Mouse (Mus musculus) forebrain, postnatal 0 days (tissue): Measurements from ENCODE around the gene Map3k6. TPM values are rescaled to one million over a fixed set of nuclear protein-coding genes. Genes with fewer than 3 reads are reported as not detected.

Source experiments
- ATAC-seq: fragments of 200-750 bp; cut with Nextera tagmentation; 2 replicates; pipeline ENCODE4 v1.8.0; 2017; ENCODE audit warnings: mild to moderate bottlenecking, moderate library complexity
- DNase-seq: peaks from one replicate; pipeline ENCODE4 v3.0.0-alpha.2; 2015
- H3K27ac ChIP-seq: fragments of 300-500 bp; sonication (generic); 2 replicates; pipeline ENCODE4 v1.5.1; 2014; ENCODE audit warnings: low read depth, mild to moderate bottlenecking, antibody characterized with exemption, low read length, moderate library complexity, mixed read lengths
- H3K27me3 ChIP-seq: fragments of 300-500 bp; sonication (generic); 2 replicates; pipeline ENCODE4 v1.6.1; 2014; ENCODE audit warnings: mild to moderate bottlenecking, low read length, mixed read lengths; ENCODE audit not compliant: insufficient read depth
- H3K36me3 ChIP-seq: fragments of 300-500 bp; sonication (generic); 2 replicates; pipeline ENCODE4 v1.6.1; 2014; ENCODE audit warnings: mild to moderate bottlenecking, moderate library complexity; ENCODE audit not compliant: insufficient read depth
- H3K4me1 ChIP-seq: fragments of 300-500 bp; sonication (generic); 2 replicates; pipeline ENCODE4 v1.6.1; 2014; ENCODE audit warnings: antibody characterized with exemption; ENCODE audit not compliant: insufficient read depth
- H3K4me2 ChIP-seq: fragments of 300-500 bp; sonication (generic); 2 replicates; pipeline ENCODE4 v1.6.1; 2014; ENCODE audit warnings: low read depth, mild to moderate bottlenecking, moderate library complexity
- H3K4me3 ChIP-seq: fragments of 300-500 bp; sonication (generic); 2 replicates; pipeline ENCODE4 v1.5.1; 2014; ENCODE audit warnings: low read depth, low read length, mixed read lengths
- H3K9ac ChIP-seq: fragments of 300-500 bp; sonication (generic); 2 replicates; pipeline ENCODE4 v1.6.1; 2014; ENCODE audit warnings: mild to moderate bottlenecking
- H3K9me3 ChIP-seq: fragments of 300-500 bp; sonication (generic); 2 replicates; pipeline ENCODE4 v1.6.1; 2016; ENCODE audit warnings: low read length
- CTCF ChIP-seq: sonication (generic); IDR thresholded peaks from 2 replicates; pipeline ENCODE4 v1.5.1; 2016; ENCODE audit warnings: antibody characterized with exemption, control low read depth, low read depth
- WGBS: fragments of 180-500 bp; shearing (Covaris S2); extraction: QIAGEN DNeasy Blood & Tissue Kit; methylation state at CpG from one replicate; pipeline ENCODE4 v1.1.7; 2014; 5-methylcytosine and 5-hydroxymethylcytosine counted together
- microRNA-seq, 2 experiments: library from miRNA; unstranded; fragments of <30 nt; microRNA quantifications; one replicate each; pipeline ENCODE4; 2016
- polyA plus RNA-seq: library from polyadenylated mRNA; unstranded; fragments of >200 nt; fragmentation: Nextera tagmentation; extraction: Ambion mirVana; gene quantifications from 2 replicates; pipeline ENCODE4 v1.2.1, GENCODE M21; 2015
- total RNA-seq: library from RNA; depleted of rRNA; stranded (reverse); fragments of >200 nt; gene quantifications from 2 replicates; pipeline ENCODE4 v1.2.3, GENCODE M21; 2014; rRNA removed

The Map3k6 gene
- total and polyA plus RNA-seq, 2 experiments from 2014 or later = 4.3 to 7.2 TPM

DNA sequence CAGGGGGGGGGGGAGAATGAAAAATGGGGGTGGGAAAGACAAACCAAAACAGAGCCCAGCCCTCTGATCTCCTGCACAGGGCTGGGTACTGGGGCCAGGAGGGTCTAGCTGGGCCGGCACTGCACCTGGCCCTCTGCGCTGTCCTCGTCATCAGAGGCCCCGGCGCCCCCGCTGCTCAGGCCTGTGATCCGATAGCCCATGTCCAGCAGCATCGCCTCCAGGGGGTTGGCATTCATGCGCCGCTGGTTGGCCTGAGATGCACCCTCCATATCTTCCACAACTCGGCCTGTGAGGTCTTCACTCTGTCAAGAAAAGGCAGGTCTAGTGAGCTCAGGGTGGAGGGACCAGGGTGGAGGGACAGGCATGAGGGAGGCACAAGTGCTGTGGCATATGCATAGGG, 53.5 kb downstream of the Map3k6 start:
- 49% methylated on average over 11 of the region's 11 CpGs for WGBS
- TF ChIP-seq CTCF = no peak
- H3K9me3 ChIP-seq = no peaks in the 10 kb centered on the region
- DNase-seq (no peak), ATAC-seq (no peak)
- H3K27ac ChIP-seq = no peak overlapping the region
- no peak overlapping the region for H3K9ac ChIP-seq
- peaks cover 38% of the 10 kb centered on the region for H3K36me3 ChIP-seq
- peaks cover 8% of the 10 kb centered on the region; the same call in 1 of the 2 replicates for H3K4me1 ChIP-seq
- no peaks in the 10 kb centered on the region for H3K27me3 ChIP-seq
- H3K4me3 ChIP-seq = no peak overlapping the region
- H3K4me2 ChIP-seq = no peak overlapping the region

DNA sequence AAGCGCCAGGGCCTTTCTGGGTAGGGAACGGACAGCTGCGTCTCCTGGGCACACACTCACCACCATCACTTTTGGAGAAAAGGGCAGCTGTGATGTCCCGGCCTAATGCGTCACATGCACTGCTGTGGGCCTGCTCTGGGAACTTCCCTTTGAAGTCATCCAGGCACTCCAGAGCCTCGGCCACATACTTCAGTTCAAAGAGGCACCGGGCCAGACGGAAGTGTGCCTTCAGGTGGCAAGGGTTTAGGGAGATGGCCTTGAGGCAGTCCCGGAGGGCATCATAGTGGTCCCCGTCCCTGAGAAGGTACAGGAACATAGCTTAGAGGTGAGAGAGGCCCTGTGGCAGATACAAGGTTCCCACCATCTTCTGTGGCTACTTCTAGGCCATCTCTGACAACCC, 56.7 kb downstream of the Map3k6 start:
- H3K27ac ChIP-seq = no peak overlapping the region
- ATAC-seq (no peak), DNase-seq (no peak)
- no peak overlapping the region for H3K9ac ChIP-seq
- H3K9me3 ChIP-seq = no peaks in the 10 kb centered on the region
- peaks cover 62% of the 10 kb centered on the region for H3K36me3 ChIP-seq
- no peak for TF ChIP-seq CTCF
- peaks cover 8% of the 10 kb centered on the region; the same call in 1 of the 2 replicates for H3K4me1 ChIP-seq
- H3K4me2 ChIP-seq = no peak overlapping the region
- no peaks in the 10 kb centered on the region for H3K27me3 ChIP-seq
- H3K4me3 ChIP-seq = no peak overlapping the region
- WGBS = 75% methylated on average over 10 of the region's 10 CpGs

DNA sequence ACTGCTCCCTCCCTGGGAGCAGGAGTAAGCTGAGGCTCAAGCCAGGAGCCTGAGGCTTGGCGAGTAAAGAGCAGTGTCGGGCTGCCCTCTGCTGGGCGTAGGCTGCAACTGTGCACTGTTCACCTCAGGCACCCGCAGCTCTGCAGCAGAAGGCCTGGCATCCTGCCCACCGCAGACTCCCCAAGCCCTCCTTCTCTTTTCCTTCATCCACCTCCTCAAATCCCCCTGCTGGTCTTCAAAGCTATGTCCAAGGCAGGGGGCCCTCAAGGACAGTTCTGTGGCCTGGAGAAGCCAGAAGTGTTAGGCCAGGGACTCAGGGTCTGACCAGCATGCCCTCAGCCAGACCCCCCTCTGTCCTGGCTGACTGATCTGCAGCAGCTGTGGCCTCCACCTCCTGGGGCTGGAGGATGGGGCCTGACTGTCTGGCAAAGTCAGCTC, 57.2 kb downstream of the Map3k6 start:
- Histone ChIP-seq H3K27me3 (no peaks in the 10 kb centered on the region), H3K4me3 (no peak overlapping the region), H3K4me2 (no peak overlapping the region), H3K9ac (no peak overlapping the region), H3K36me3 (peaks cover 63% of the 10 kb centered on the region), H3K4me1 (peaks cover 8% of the 10 kb centered on the region; the same call in 1 of the 2 replicates), H3K9me3 (no peaks in the 10 kb centered on the region), H3K27ac (peak overlapping the region; percentile 83)
- under 1% methylated on average over 5 of the region's 5 CpGs for WGBS
- DNase-seq (peak; percentile 93), ATAC-seq (peak; percentile 85)
- peak; percentile 98 for TF ChIP-seq CTCF

DNA sequence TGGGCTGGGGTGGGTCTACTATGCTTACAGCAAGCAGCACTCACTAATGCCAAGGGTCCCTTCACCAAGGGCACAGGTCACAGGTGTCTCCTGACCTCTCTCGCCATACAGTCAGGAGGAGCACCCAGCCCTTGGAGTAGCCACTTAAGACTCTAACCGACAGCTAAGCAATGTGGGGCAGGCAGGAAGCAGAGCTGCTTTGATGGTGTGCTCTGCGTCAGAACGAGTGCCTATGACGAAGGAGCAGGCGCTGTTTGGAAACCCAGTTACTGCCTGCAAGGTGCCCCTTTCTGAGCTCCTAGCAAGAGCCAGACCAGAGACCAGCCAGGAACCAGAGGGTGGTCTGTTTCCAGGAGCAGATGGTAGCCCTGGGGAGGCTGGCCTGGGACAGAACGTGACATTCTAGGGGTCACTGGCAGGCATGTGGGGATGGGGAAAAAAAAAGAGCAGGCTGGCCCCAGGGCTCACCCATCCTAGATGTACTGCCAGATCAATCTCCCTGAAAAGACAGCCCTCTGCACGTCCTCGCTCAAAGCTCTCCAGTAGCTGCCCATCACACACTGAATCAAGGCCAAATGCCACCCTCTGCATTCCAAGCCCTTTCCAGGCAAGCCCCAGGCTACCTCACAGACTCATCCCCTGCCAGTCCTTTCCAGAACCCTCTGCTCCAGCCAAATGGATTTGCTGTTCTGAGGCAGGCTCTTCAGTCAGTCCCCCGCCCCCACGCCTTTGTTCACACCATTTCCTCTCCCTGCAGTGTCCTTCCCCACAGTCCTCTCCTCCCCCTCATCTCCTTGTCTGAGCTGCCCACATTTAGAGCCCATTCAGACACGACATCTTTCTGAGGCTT, 58.1 kb downstream of the Map3k6 start:
- Histone ChIP-seq H3K27ac (peak overlapping the region; percentile 83), H3K36me3 (peaks cover 63% of the 10 kb centered on the region), H3K4me3 (no peak overlapping the region), H3K9ac (no peak overlapping the region), H3K4me2 (no peak overlapping the region), H3K4me1 (peaks cover 8% of the 10 kb centered on the region; the same call in 1 of the 2 replicates), H3K27me3 (no peaks in the 10 kb centered on the region), H3K9me3 (no peaks in the 10 kb centered on the region)
- peak; percentile 62 for DNase-seq
- 28% methylated on average over 12 of the region's 12 CpGs for WGBS
- TF ChIP-seq CTCF = no peak
- ATAC-seq = peak; percentile 42

DNA sequence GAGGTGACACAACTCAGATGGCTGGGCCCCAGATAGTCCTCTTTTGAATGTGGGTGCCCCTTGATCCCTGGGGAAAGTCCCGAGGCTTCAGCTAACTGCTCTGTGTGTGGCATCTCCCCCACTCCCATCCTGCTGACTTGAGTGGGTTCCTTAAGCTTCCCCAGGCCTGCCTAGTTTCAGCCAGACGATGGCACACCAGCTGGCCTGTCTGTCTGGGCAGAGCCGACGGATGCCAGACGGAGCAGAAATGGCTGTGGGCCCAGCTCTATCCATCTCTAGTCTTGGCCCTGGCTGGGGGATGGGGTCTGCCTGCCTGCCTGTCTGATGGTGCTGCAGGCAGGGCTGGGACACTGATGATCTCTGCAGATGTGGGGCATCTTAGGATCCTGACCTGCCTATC, 59.1 kb downstream of the Map3k6 start:
- DNase-seq = peak; percentile 88
- TF ChIP-seq CTCF = no peak
- Histone ChIP-seq H3K4me1 (peaks cover 8% of the 10 kb centered on the region; the same call in 1 of the 2 replicates), H3K9me3 (no peaks in the 10 kb centered on the region), H3K9ac (no peak overlapping the region; the same call in 1 of the 2 replicates), H3K27ac (peak overlapping the region; percentile 83), H3K27me3 (no peaks in the 10 kb centered on the region), H3K36me3 (peaks cover 62% of the 10 kb centered on the region), H3K4me3 (no peak overlapping the region), H3K4me2 (no peak overlapping the region)
- peak; percentile 74 for ATAC-seq
- WGBS = 41% methylated on average over 5 of the region's 5 CpGs

DNA sequence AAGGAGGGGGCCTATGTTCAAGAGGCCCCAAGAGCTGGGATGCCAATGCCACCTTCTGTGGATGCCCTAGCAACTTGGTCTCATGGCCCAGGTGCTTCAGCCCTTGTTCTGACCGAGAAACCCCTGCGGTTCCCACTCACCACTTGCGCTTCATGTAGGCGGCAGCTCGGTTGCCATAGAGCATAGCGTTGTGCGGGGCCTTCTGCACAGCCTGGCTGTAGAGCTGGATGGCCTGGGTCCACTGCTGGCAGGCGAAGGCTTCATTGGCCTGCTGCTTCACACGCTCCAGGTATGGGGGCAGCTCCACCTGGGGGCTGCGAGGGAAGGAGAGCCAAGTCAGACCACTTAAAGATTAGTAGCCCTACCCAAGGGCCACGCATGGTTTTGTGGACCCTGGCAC, 59.8 kb downstream of the Map3k6 start:
- DNase-seq (no peak), ATAC-seq (no peak)
- Histone ChIP-seq H3K4me3 (no peak overlapping the region), H3K27ac (peak overlapping the region; percentile 83), H3K4me2 (no peak overlapping the region), H3K4me1 (peaks cover 8% of the 10 kb centered on the region; the same call in 1 of the 2 replicates), H3K9me3 (no peaks in the 10 kb centered on the region), H3K9ac (no peak overlapping the region), H3K27me3 (no peaks in the 10 kb centered on the region), H3K36me3 (peaks cover 60% of the 10 kb centered on the region)
- 82% methylated on average over 11 of the region's 11 CpGs for WGBS
- no peak for TF ChIP-seq CTCF

DNA sequence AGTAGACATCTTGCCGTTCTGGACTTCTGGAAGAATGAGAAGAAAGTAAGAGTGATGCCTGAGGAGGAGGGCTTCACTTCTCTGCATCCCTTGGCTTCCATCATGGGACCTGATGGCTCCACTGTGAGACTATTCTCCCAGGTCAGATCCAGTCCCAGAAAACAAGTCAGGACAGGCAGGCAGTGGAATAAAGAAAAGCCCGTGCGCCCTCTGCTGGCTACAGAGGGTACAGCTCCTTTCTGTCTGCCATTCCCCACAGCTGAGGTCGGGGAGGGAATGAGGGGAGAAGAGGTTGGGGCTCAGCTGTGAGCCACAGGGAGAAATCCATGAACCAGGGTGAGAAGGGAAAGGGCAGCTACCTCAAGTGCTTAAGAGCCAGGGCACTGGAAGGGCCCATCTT, 61.2 kb downstream of the Map3k6 start:
- 23% methylated on average over 4 of the region's 4 CpGs for WGBS
- H3K27me3 ChIP-seq = no peaks in the 10 kb centered on the region
- H3K4me2 ChIP-seq = no peak overlapping the region
- H3K9me3 ChIP-seq = no peaks in the 10 kb centered on the region
- H3K4me3 ChIP-seq = no peak overlapping the region
- H3K9ac ChIP-seq = no peak overlapping the region
- ATAC-seq (no peak; the same call in 1 of the 2 replicates), DNase-seq (peak; percentile 83)
- peak; percentile 97 for TF ChIP-seq CTCF
- no peak overlapping the region for H3K27ac ChIP-seq
- H3K36me3 ChIP-seq = peaks cover 50% of the 10 kb centered on the region
- peaks cover 8% of the 10 kb centered on the region; the same call in 1 of the 2 replicates for H3K4me1 ChIP-seq

Small RNAs within 50 kb of the gene (microRNA-seq; reads per million reads assigned to microRNA genes)
- gene Mir7017 = 0 to 1.1 reads per million in 2 experiments

Other genes with a start within 250 kb of the Map3k6 start
- 56.7 and 82.4 TPM in 2 replicates for gene Ahdc1, start 229.6 kb upstream of the Map3k6 start, total RNA-seq
- 7.6 and 8.4 TPM in 2 replicates for gene Ahdc1, start 229.6 kb upstream of the Map3k6 start, polyA plus RNA-seq
- 8.1 and 11.3 TPM in 2 replicates for gene Wasf2, start 110.3 kb upstream of the Map3k6 start, total RNA-seq
- gene Wasf2, start 110.3 kb upstream of the Map3k6 start, polyA plus RNA-seq = 15.7 and 24.1 TPM in 2 replicates
- gene Cd164l2, start 28.7 kb upstream of the Map3k6 start, total RNA-seq = 2.8 and 4.6 TPM in 2 replicates
- 4.2 and 6.1 TPM in 2 replicates for gene Cd164l2, start 28.7 kb upstream of the Map3k6 start, polyA plus RNA-seq
- 1.1 and 2.2 TPM in 2 replicates for gene Gpr3, start 28.3 kb upstream of the Map3k6 start, total RNA-seq
- gene Gpr3, start 28.3 kb upstream of the Map3k6 start, polyA plus RNA-seq = 2.6 and 2.7 TPM in 2 replicates
- 0.69 TPM in 1 of 2 replicates, not detected in the other for gene Sytl1, start 22.3 kb downstream of the Map3k6 start, total RNA-seq
- gene Sytl1, start 22.3 kb downstream of the Map3k6 start, polyA plus RNA-seq = 0.14 and 0.52 TPM in 2 replicates
- 108 and 125 TPM in 2 replicates for gene Tmem222, start 37.0 kb downstream of the Map3k6 start, total RNA-seq
- gene Tmem222, start 37.0 kb downstream of the Map3k6 start, polyA plus RNA-seq = 146 and 157 TPM in 2 replicates
- 35.5 and 43.9 TPM in 2 replicates for gene Wdtc1, start 112.7 kb downstream of the Map3k6 start, total RNA-seq
- gene Wdtc1, start 112.7 kb downstream of the Map3k6 start, polyA plus RNA-seq = 13.0 and 16.3 TPM in 2 replicates
- 9.7 and 16.0 TPM in 2 replicates for gene Slc9a1, start 128.9 kb downstream of the Map3k6 start, total RNA-seq
- gene Slc9a1, start 128.9 kb downstream of the Map3k6 start, polyA plus RNA-seq = 7.7 and 10.1 TPM in 2 replicates
- 0.23 and 0.62 TPM in 2 replicates for gene Tent5b, start 239.3 kb downstream of the Map3k6 start, total RNA-seq
- 0.31 TPM in 2 replicates for gene Tent5b, start 239.3 kb downstream of the Map3k6 start, polyA plus RNA-seq